In the genomic region with DNA sequence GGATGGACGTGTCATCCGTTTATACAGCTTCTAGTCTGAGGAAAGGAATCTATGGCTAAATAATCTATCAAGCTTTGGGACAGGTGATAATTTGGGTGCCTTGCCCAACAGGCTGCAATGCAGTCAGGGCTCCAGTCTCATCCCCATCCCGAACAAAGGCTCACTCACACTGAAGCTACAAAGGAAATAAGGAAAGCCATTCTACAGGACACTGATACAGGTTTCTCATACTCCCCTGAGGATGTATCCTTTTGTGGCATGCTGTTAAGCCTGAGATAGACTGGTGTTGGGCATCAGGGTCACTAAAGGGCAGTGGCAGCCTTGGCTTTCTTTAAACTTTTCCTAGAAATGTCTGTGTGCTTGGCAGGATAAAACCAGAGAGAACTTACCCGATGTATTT, we compare ENCODE assay signal across 26 mouse cellular contexts. TPM values are rescaled to one million over a fixed set of nuclear protein-coding genes. Genes with fewer than 3 reads are reported as not detected.
DNase-seq lines count a peak whose midpoint lies in the region; ATAC-seq and TF ChIP-seq lines count a peak whose summit lies in the region.
"Had no signal": no experiment of that assay in that cellular context is flagged by ENCODE, and none has a peak within 500 bp of the region (broad histone marks: within the 10 kb centered on the region; RNA-seq: fewer than 3 reads in every experiment).

No protein-coding gene starts in this region.

- H3K4me2 ChIP-seq in stomach, postnatal 0 days (replicated peaks; ENCODE audit: low read depth), result no peak overlapping the region
- H3K4me2 ChIP-seq: embryonic facial prominence, embryonic 13.5 days; embryonic facial prominence, embryonic 15.5 days; forebrain, embryonic 12.5 days had no signal

- no peak for ATAC-seq in stomach, postnatal 0 days (ENCODE audit: low FRiP score, low TSS enrichment)
- ATAC-seq: forebrain, embryonic 14.5 days; forebrain, embryonic 16.5 days had no signal

- TF ChIP-seq EP300 in heart, adult 2 months (IDR thresholded peaks at IDR 0.05; ENCODE audit: insufficient read depth, low read depth, low read length), result no peak
- TF ChIP-seq EP300 in ES-Bruce4 (IDR thresholded peaks at IDR 0.05; ENCODE audit: insufficient read depth, low read depth, low read length), result no peak
- TF ChIP-seq EP300 in stomach, postnatal 0 days (optimal IDR thresholded peaks at IDR 0.05), result no peak

- intact Hi-C loops in heart, adult 2 months (cut with DNase I), result loop anchor here (2.0 kb wide), 1 partner anchor 15 kb away; no protein-coding TSS in a partner anchor

- WGBS in heart, embryonic 10.5 days, result 78% methylated on average over 4 of the region's 4 CpGs
- WGBS in heart, adult 2 months, result 80% methylated on average over 4 of the region's 4 CpGs
- WGBS in stomach, postnatal 0 days, result 68% methylated on average over 4 of the region's 4 CpGs

- no peak overlapping the region for H3K9ac ChIP-seq in heart, adult 2 months (ENCODE audit: low read depth, low read length)
- H3K9ac ChIP-seq in ES-Bruce4 (ENCODE audit: low read depth, poor library complexity, severe bottlenecking), result no peak overlapping the region
- no peak overlapping the region for H3K9ac ChIP-seq in stomach, postnatal 0 days (ENCODE audit: low read length)
- H3K9ac ChIP-seq: embryonic facial prominence, embryonic 13.5 days; embryonic facial prominence, embryonic 15.5 days; forebrain, embryonic 12.5 days had no signal

- no peak for TF ChIP-seq CTCF in heart, adult 2 months (IDR thresholded peaks at IDR 0.05)
- no peak for TF ChIP-seq CTCF in ES-Bruce4 (IDR thresholded peaks at IDR 0.05; ENCODE audit: low read depth, low read length)
- no peak for TF ChIP-seq CTCF in stomach, postnatal 0 days (IDR thresholded peaks at IDR 0.05; ENCODE audit: low read depth)

- H3K4me1 ChIP-seq in heart, embryonic 10.5 days, result peaks cover 15% of the 10 kb centered on the region
- H3K4me1 ChIP-seq in heart, adult 2 months (ENCODE audit: control insufficient read depth, insufficient read depth, low read length), result peaks cover 8% of the 10 kb centered on the region
- peaks cover 4% of the 10 kb centered on the region for H3K4me1 ChIP-seq in ES-Bruce4 (ENCODE audit: control insufficient read depth, insufficient read depth, low read length)
- no peaks in the 10 kb centered on the region for H3K4me1 ChIP-seq in stomach, postnatal 0 days (replicated peaks; ENCODE audit: control insufficient read depth, insufficient read depth)
- H3K4me1 ChIP-seq: embryonic facial prominence, embryonic 15.5 days had no signal

- peak; percentile 52 for DNase-seq in heart, embryonic 10.5 days (ENCODE audit: low spot score)
- no peak for DNase-seq in heart, adult 2 months
- peak; percentile 19 for DNase-seq in testis, postnatal 14 days (ENCODE audit: low spot score)
- DNase-seq in testis, postnatal 10 days (ENCODE audit: low spot score), result no peak
- no peak for DNase-seq in stomach, postnatal 0 days (ENCODE audit: low spot score)
- no peak for DNase-seq in urinary bladder, postnatal 36 days (ENCODE audit: low spot score in 2 of 2)
- DNase-seq in urinary bladder, adult 18-20 months (ENCODE audit: low spot score in 2 of 2), result no peak
- DNase-seq: adrenal gland, adult 2 months; adrenal gland, postnatal 10 days; adrenal gland, postnatal 25 days; cerebellum, adult 11 months; cerebellum, adult 18-20 months; cerebellum, adult 8-10 months; cerebellum, adult 9-11 months; cerebellum, postnatal 14 days; cerebellum, postnatal 36 days; embryo, embryonic 11 days had no signal

- no peaks in the 10 kb centered on the region for H3K27me3 ChIP-seq in heart, embryonic 10.5 days (ENCODE audit: insufficient read depth, poor library complexity, severe bottlenecking)
- H3K27me3 ChIP-seq in heart, adult 2 months (ENCODE audit: control insufficient read depth, insufficient read depth, low read length), result no peaks in the 10 kb centered on the region
- no peaks in the 10 kb centered on the region for H3K27me3 ChIP-seq in ES-Bruce4 (ENCODE audit: control insufficient read depth, insufficient read depth, low read length, poor library complexity, severe bottlenecking)
- H3K27me3 ChIP-seq in stomach, postnatal 0 days (ENCODE audit: control insufficient read depth, insufficient read depth, low read length), result no peaks in the 10 kb centered on the region
- H3K27me3 ChIP-seq: embryonic facial prominence, embryonic 13.5 days; embryonic facial prominence, embryonic 15.5 days; forebrain, embryonic 12.5 days had no signal

- H3K4me3 ChIP-seq in heart, embryonic 10.5 days, result no peak overlapping the region
- no peak overlapping the region for H3K4me3 ChIP-seq in heart, adult 2 months
- H3K4me3 ChIP-seq in ES-Bruce4 (ENCODE audit: low read depth, low read length), result no peak overlapping the region
- H3K4me3 ChIP-seq in stomach, postnatal 0 days (ENCODE audit: low read depth, low read length), result no peak overlapping the region
- H3K4me3 ChIP-seq: embryonic facial prominence, embryonic 13.5 days; embryonic facial prominence, embryonic 15.5 days; erythroblast, embryonic 14.5 days; forebrain, embryonic 10.5 days; forebrain, embryonic 12.5 days had no signal

- no peak for TF ChIP-seq POLR2A in heart, adult 2 months (IDR thresholded peaks at IDR 0.05; ENCODE audit: insufficient read depth, low read depth, low read length)
- no peak for TF ChIP-seq POLR2A in ES-Bruce4 (IDR thresholded peaks at IDR 0.05; ENCODE audit: insufficient read depth, low read length)

- H3K36me3 ChIP-seq in heart, embryonic 10.5 days, result no peaks in the 10 kb centered on the region
- peaks cover 12% of the 10 kb centered on the region; the same call in 1 of the 2 replicates for H3K36me3 ChIP-seq in heart, adult 2 months (ENCODE audit: control insufficient read depth, insufficient read depth, low read length)
- H3K36me3 ChIP-seq in ES-Bruce4 (ENCODE audit: control insufficient read depth, insufficient read depth, low read length, poor library complexity, severe bottlenecking), result 0 out of 2 replicates have a peak, but pooled peaks cover 4% of the 10 kb centered on the region
- H3K36me3 ChIP-seq in stomach, postnatal 0 days (ENCODE audit: control insufficient read depth, insufficient read depth, low read length), result no peaks in the 10 kb centered on the region
- H3K36me3 ChIP-seq: forebrain, embryonic 12.5 days had no signal

- H3K79me2 ChIP-seq in heart, adult 2 months (replicated peaks; ENCODE audit: control insufficient read depth, insufficient read depth, low read length), result no peaks in the 10 kb centered on the region

- no peak overlapping the region for H3K27ac ChIP-seq in heart, embryonic 10.5 days
- H3K27ac ChIP-seq in heart, adult 2 months, result no peak overlapping the region
- peak overlapping the region; percentile 95 for H3K27ac ChIP-seq in ES-Bruce4 (ENCODE audit: insufficient read depth, low read length)
- 0 out of 2 replicates have a peak overlapping the region, but pooled peaks have one; percentile 35 for H3K27ac ChIP-seq in stomach, postnatal 0 days (replicated peaks)
- H3K27ac ChIP-seq: embryonic facial prominence, embryonic 13.5 days; embryonic facial prominence, embryonic 15.5 days; forebrain, embryonic 10.5 days; forebrain, embryonic 12.5 days had no signal

- H3K9me3 ChIP-seq in heart, embryonic 10.5 days, result no peaks in the 10 kb centered on the region
- H3K9me3 ChIP-seq in ES-Bruce4 (replicated peaks; ENCODE audit: control insufficient read depth, insufficient read depth, low read length, poor library complexity, severe bottlenecking), result 0 out of 2 replicates have a peak, but pooled peaks cover 3% of the 10 kb centered on the region
- H3K9me3 ChIP-seq in stomach, postnatal 0 days (ENCODE audit: control insufficient read depth, low read length), result no peaks in the 10 kb centered on the region
- H3K9me3 ChIP-seq: embryonic facial prominence, embryonic 13.5 days; embryonic facial prominence, embryonic 15.5 days; forebrain, embryonic 10.5 days; forebrain, embryonic 12.5 days had no signal

RNA-seq across cellular contexts. Expression of a gene that starts 46.5 kb away (rescaled TPM):
- polyA plus RNA-seq in heart, embryonic 10.5 days (2016; fragmentation: Nextera tagmentation; extraction: Ambion mirVana), result 9.9 and 17.0 TPM in 2 replicates
- total RNA-seq in heart, adult 2 months (2021), result 1 to 10 TPM; 4.2 to 4.9 TPM
- polyA plus RNA-seq in heart, adult 2 months (2012; rRNA removed), result 2.7 and 3.3 TPM in 2 replicates
- 19.7 and 20.4 TPM in 2 replicates for polyA plus RNA-seq in ES-Bruce4 (2011; ENCODE audit: insufficient read depth, insufficient read length, low read depth, missing spikeins)
- 16.6 and 18.6 TPM in 2 replicates for polyA plus RNA-seq in stomach, postnatal 0 days (2015; fragmentation: Nextera tagmentation; extraction: Ambion mirVana)
- total RNA-seq: common myeloid progenitor, adult 5-6 weeks had no signal

Comparison
In these comparisons a context has a peak if more than half of its experiments do, and no peak if none do; other contexts are left out.
1. DNase-seq: peak in heart, embryonic 10.5 days (single experiment) and testis, postnatal 14 days (single experiment); none in heart, adult 2 months (0 of 2), testis, postnatal 10 days (single experiment), stomach, postnatal 0 days (single experiment), urinary bladder, postnatal 36 days (0 of 2) and urinary bladder, adult 18-20 months (0 of 2).
2. H3K27ac ChIP-seq: peak in ES-Bruce4 (single experiment) and stomach, postnatal 0 days (single experiment); none in heart, embryonic 10.5 days (single experiment) and heart, adult 2 months (single experiment).